Mouse (Mus musculus): Measurements from ENCODE around the gene Skint10. TPM values are rescaled to one million over a fixed set of nuclear protein-coding genes. Genes with fewer than 3 reads are reported as not detected.

The Skint10 gene
- not detected for total RNA-seq (2021)

- no peak for DNase-seq
Observed at GRCm38 (mm10) chr4:112774766-112775165, at the start of gene Skint10. TSS of gene Skint10 (minus strand) at chr4:112774866.

- DNase-seq, result no peak
Observed at GRCm38 (mm10) chr4:112790646-112791045, 16.0 kb upstream of the Skint10 start.

Other genes starting within 250 kb of the Skint10 start
- gene Skint2, start 217.7 kb downstream of the Skint10 start, total RNA-seq (2021), result not detected